Mouse (Mus musculus) forebrain, embryonic 12.5 days (tissue): Measurements from ENCODE around the gene Bub1b. TPM values are rescaled to one million over a fixed set of nuclear protein-coding genes. Genes with fewer than 3 reads are reported as not detected.

Experiments used
- ATAC-seq: fragments of 200-750 bp; cut with Nextera tagmentation; 2 replicates; pipeline ENCODE4 v1.8.0; 2017; ENCODE audit warnings: moderate TSS enrichment; ENCODE audit not compliant: low FRiP score
- H3K27ac ChIP-seq: fragments of 300-500 bp; sonication (generic); 2 replicates; pipeline ENCODE4 v1.5.1; 2016; ENCODE audit warnings: mild to moderate bottlenecking
- H3K27me3 ChIP-seq: fragments of 300-500 bp; sonication (generic); 2 replicates; pipeline ENCODE4 v1.6.1; 2016; ENCODE audit warnings: mild to moderate bottlenecking
- H3K36me3 ChIP-seq: fragments of 300-500 bp; sonication (generic); replicated peaks from 2 replicates; pipeline ENCODE4 v1.6.1; 2016; ENCODE audit warnings: mild to moderate bottlenecking
- H3K4me1 ChIP-seq: fragments of 300-500 bp; sonication (generic); 2 replicates; pipeline ENCODE4 v1.6.1; 2016
- H3K4me2 ChIP-seq: fragments of 300-500 bp; sonication (generic); 2 replicates; pipeline ENCODE4 v1.6.1; 2016; ENCODE audit warnings: mild to moderate bottlenecking, moderate library complexity
- H3K4me3 ChIP-seq: fragments of 300-500 bp; sonication (generic); replicated peaks from 2 replicates; pipeline ENCODE4 v1.5.1; 2016; ENCODE audit warnings: mild to moderate bottlenecking
- H3K9ac ChIP-seq: fragments of 300-500 bp; sonication (generic); 2 replicates; pipeline ENCODE4 v1.6.1; 2016; ENCODE audit warnings: mild to moderate bottlenecking
- H3K9me3 ChIP-seq: fragments of 300-500 bp; sonication (generic); 2 replicates; pipeline ENCODE4 v1.6.1; 2016
- WGBS: fragments of 180-500 bp; shearing (Covaris S2); methylation state at CpG from one replicate; pipeline ENCODE4 v1.1.7; 2016; 5-methylcytosine and 5-hydroxymethylcytosine counted together
- polyA plus RNA-seq: library from polyadenylated mRNA; unstranded; fragments of >200 nt; fragmentation: Nextera tagmentation; extraction: Ambion mirVana; gene quantifications from 2 replicates; pipeline ENCODE4 v1.2.1, GENCODE M21; 2016

Bub1b gene
- polyA plus RNA-seq, 1 experiment from 2014 or later, result 112 TPM

DNA sequence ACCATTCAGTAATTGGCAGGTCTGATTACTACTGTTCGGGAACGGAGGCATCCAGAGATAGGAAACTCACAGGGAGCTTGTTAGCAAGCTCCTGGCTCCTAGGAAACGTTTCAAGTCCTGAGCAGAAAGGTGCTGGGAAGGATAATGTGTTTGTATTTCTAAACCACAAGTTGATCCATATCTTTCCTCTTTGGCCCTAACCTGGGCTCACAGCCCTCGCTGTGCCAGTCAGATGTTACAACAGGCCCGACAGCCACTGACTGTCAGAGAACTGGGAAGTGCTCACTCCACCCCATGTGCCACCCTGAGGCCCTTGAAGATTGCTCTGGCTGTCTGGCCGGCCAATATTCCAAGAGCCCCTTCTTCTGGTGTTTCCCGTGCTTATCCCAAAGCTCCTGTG lies 76.5 kb downstream of the Bub1b start:
- H3K27ac ChIP-seq, result no peak overlapping the region
- H3K9ac ChIP-seq, result no peak overlapping the region
- no peaks in the 10 kb centered on the region for H3K36me3 ChIP-seq
- no peak overlapping the region for H3K4me2 ChIP-seq
- peaks cover 73% of the 10 kb centered on the region for H3K27me3 ChIP-seq
- peaks cover 17% of the 10 kb centered on the region for H3K4me1 ChIP-seq
- ATAC-seq, result no peak
- WGBS, result 25% methylated on average over 7 of the region's 7 CpGs
- H3K9me3 ChIP-seq, result no peaks in the 10 kb centered on the region
- H3K4me3 ChIP-seq, result no peak overlapping the region

- Histone ChIP-seq H3K9ac (peak overlapping the region; percentile 62), H3K36me3 (no peaks in the 10 kb centered on the region), H3K4me1 (peaks cover 17% of the 10 kb centered on the region), H3K4me2 (peak overlapping the region; percentile 96), H3K27me3 (peaks cover 76% of the 10 kb centered on the region), H3K9me3 (no peaks in the 10 kb centered on the region), H3K4me3 (peak overlapping the region; percentile 56), H3K27ac (no peak overlapping the region)
- ATAC-seq, result peak; percentile 44; the same call in 1 of the 2 replicates
- WGBS, result 1% methylated on average over 84 of the region's 89 CpGs
Measured at GRCm38 (mm10) chr2:118676839-118677741, 79.1 kb downstream of the Bub1b start.

- no peak for ATAC-seq
- H3K27ac ChIP-seq, result no peak overlapping the region
- 21% methylated on average over 4 of the region's 4 CpGs for WGBS
Measured at GRCm38 (mm10) chr2:118677817-118678216, 79.8 kb downstream of the Bub1b start.

GRCm38 (mm10) chr2:118679577-118679976 lies 81.6 kb downstream of the Bub1b start:
- Histone ChIP-seq H3K9ac (no peak overlapping the region), H3K4me1 (peaks cover 12% of the 10 kb centered on the region), H3K4me3 (no peak overlapping the region), H3K27me3 (peaks cover 58% of the 10 kb centered on the region), H3K9me3 (no peaks in the 10 kb centered on the region), H3K27ac (no peak overlapping the region), H3K4me2 (no peak overlapping the region), H3K36me3 (no peaks in the 10 kb centered on the region)
- ATAC-seq, result no peak
- WGBS, result 83% methylated on average over 3 of the region's 3 CpGs

More at GRCm38 (mm10) chr2:118677817-118678216, 79.8 kb downstream of the Bub1b start:
- Histone ChIP-seq H3K27me3 (peaks cover 69% of the 10 kb centered on the region), H3K4me2 (peak overlapping the region; percentile 96), H3K9me3 (no peaks in the 10 kb centered on the region), H3K4me3 (peak overlapping the region; percentile 56; the same call in 1 of the 2 replicates), H3K36me3 (no peaks in the 10 kb centered on the region), H3K9ac (peak overlapping the region; percentile 62; the same call in 1 of the 2 replicates), H3K4me1 (peaks cover 17% of the 10 kb centered on the region)

- H3K4me3 ChIP-seq, result no peak overlapping the region
- no peak for ATAC-seq
- H3K27ac ChIP-seq, result no peak overlapping the region
- H3K9ac ChIP-seq, result no peak overlapping the region
- peaks cover 12% of the 10 kb centered on the region for H3K4me1 ChIP-seq
- peaks cover 46% of the 10 kb centered on the region for H3K27me3 ChIP-seq
- H3K36me3 ChIP-seq, result no peaks in the 10 kb centered on the region
- no peaks in the 10 kb centered on the region for H3K9me3 ChIP-seq
- H3K4me2 ChIP-seq, result no peak overlapping the region
- 92% methylated on average over 6 of the region's 6 CpGs for WGBS
Measured at GRCm38 (mm10) chr2:118680926-118681325, 82.9 kb downstream of the Bub1b start.

DNA sequence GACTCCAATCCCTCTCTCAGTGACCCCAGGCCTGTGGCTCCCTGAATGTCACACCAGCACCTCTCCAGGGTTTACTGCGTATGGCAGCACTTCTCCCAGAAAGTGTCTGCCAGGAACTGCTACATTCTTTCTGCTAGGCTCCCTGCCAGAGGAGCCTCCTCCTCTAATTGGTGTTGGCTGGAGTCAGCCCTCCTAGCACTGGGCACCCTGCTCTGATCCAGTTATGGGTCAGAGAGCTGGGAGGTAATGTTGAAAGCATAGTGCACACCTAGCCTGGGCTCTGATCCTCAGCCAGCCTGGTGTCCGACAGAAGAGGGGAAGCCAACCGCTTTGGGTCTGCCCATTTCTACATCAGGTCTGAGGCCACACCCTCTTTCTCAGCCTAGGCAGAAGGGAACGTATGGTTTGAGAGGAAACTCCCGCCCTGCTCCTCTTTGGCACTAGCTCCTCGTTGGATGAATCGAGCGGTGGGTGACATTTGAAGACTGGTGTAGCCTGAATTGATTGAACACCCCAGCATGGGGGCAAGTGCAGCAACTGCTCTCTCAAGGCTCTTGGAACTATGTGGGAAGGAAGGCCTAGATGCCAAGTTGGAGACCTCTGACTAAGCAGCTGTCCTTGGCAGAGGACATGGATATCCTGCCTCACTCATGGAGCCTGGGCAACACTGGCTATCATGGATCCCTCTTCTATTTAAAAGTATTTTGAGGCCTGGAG lies 84.7 kb downstream of the Bub1b start:
- H3K4me3 ChIP-seq, result no peak overlapping the region
- no peaks in the 10 kb centered on the region for H3K9me3 ChIP-seq
- H3K36me3 ChIP-seq, result no peaks in the 10 kb centered on the region
- H3K27me3 ChIP-seq, result peaks cover 31% of the 10 kb centered on the region
- WGBS, result 59% methylated on average over 8 of the region's 8 CpGs
- no peak overlapping the region for H3K9ac ChIP-seq
- no peaks in the 10 kb centered on the region for H3K4me1 ChIP-seq
- no peak overlapping the region for H3K4me2 ChIP-seq
- H3K27ac ChIP-seq, result no peak overlapping the region
- no peak for ATAC-seq

DNA sequence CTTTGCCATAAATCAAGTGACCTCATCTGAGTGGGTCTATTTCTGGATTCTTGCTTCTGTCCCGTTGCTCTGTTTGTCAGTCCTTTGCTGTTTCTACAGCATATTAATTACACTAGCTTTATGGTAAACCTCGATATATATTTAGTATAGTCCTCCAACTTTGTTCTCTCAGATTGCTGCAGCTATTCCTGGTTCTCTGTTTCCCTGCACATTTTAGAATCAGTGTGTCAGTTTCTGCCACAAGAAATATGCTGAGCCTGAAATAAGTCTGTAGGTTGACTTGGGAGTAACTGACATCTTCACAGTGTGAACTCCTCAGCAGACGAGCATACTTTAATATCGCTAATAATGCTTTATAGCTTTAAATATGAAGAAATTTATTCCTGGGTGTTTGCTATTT lies 87.1 kb downstream of the Bub1b start:
- H3K27me3 ChIP-seq, result peaks cover 15% of the 10 kb centered on the region
- H3K27ac ChIP-seq, result no peak overlapping the region
- no peaks in the 10 kb centered on the region for H3K36me3 ChIP-seq
- ATAC-seq, result no peak
- H3K4me1 ChIP-seq, result no peaks in the 10 kb centered on the region
- no peaks in the 10 kb centered on the region for H3K9me3 ChIP-seq
- H3K4me2 ChIP-seq, result no peak overlapping the region
- no peak overlapping the region for H3K9ac ChIP-seq
- no peak overlapping the region for H3K4me3 ChIP-seq
- WGBS, result 93% methylated on average over 4 of the region's 4 CpGs

DNA sequence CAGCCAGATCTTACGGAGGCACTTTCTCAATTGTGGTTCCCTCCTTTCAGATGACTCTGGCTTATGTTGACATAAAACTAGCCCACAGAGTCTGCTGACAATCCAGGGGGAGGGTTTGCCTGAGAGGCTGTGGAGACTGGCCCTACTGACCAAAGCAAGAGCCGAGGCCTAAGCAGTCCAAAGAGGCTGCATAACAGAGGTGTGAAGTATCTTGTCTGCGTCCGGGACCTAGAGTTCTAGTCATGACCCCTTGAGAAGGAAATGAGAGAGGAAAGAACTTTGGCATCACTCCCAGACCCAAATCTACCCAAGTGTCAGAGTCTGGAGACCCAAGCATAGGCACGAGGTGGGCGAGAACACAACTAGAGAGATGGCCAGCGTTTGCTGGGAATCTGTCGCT lies 88.7 kb downstream of the Bub1b start:
- Histone ChIP-seq H3K36me3 (no peaks in the 10 kb centered on the region), H3K4me2 (no peak overlapping the region), H3K4me3 (no peak overlapping the region), H3K9ac (no peak overlapping the region), H3K27me3 (peaks cover 15% of the 10 kb centered on the region; the same call in 1 of the 2 replicates), H3K27ac (no peak overlapping the region), H3K4me1 (no peaks in the 10 kb centered on the region), H3K9me3 (no peaks in the 10 kb centered on the region)
- no peak for ATAC-seq
- WGBS, result 88% methylated on average over 8 of the region's 8 CpGs

DNA sequence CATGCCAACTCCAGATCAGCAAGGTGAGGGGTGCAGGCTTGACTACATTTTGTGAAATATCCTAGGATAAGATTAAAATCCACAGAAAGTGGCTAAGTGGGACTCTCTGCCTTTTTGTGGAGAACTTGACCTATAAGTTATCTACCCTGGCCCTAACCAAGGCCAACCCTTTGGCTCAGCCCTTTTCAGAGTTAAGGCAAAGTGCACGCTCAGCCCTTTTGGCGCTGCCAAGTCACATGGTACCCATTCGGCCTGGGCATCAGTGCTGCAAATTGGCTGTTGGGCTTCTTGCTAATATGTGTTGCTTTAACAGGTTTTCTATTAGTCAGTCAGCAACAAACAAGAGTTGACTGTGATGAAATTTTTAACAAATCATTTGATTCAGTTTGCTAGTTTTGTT lies 89.8 kb downstream of the Bub1b start:
- no peak overlapping the region for H3K4me2 ChIP-seq
- H3K36me3 ChIP-seq, result no peaks in the 10 kb centered on the region
- H3K9me3 ChIP-seq, result no peaks in the 10 kb centered on the region
- H3K27me3 ChIP-seq, result peaks cover 22% of the 10 kb centered on the region; the same call in 1 of the 2 replicates
- no peaks in the 10 kb centered on the region for H3K4me1 ChIP-seq
- no peak for ATAC-seq
- no peak overlapping the region for H3K9ac ChIP-seq
- 92% methylated on average over 3 of the region's 3 CpGs for WGBS
- H3K27ac ChIP-seq, result no peak overlapping the region
- H3K4me3 ChIP-seq, result no peak overlapping the region

DNA sequence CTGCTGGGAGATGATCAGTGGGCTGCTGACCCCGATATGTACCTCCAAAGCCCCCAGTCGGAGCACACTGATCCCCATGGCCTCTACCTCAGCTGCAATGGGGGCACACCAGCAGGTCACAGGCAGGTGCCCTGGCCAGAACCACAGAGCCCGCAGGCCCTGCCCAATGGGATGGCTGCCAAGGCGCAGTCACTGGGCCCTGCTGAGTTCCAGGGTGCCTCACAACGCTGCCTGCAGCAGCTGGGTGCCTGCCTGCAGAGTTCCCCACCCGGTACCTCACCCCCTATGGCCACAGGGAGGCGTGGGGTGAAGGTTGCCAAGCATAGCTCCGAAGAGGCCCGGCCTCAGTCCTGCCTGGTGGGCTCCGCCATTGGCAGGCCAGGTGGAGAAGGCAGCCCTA lies 91.9 kb downstream of the Bub1b start:
- Histone ChIP-seq H3K9me3 (no peaks in the 10 kb centered on the region), H3K4me1 (no peaks in the 10 kb centered on the region), H3K36me3 (no peaks in the 10 kb centered on the region), H3K9ac (no peak overlapping the region), H3K27ac (no peak overlapping the region), H3K4me2 (no peak overlapping the region), H3K4me3 (no peak overlapping the region), H3K27me3 (peaks cover 39% of the 10 kb centered on the region)
- 77% methylated on average over 10 of the region's 10 CpGs for WGBS
- ATAC-seq, result no peak
